Mouse (Mus musculus) liver, embryonic 12.5 days (tissue): Measurements from ENCODE around the gene Batf3. TPM values are rescaled to one million over a fixed set of nuclear protein-coding genes. Genes with fewer than 3 reads are reported as not detected.
"Not testable (repeated sequence)": the region's sequence is repeated elsewhere in the genome, so short reads cannot be mapped to it uniquely, and the experiment has no call there.

Experiments
- ATAC-seq: fragments of 200-750 bp; cut with Nextera tagmentation; 2 replicates; pipeline ENCODE4 v1.8.0; 2017; ENCODE audit warnings: moderate number of reproducible peaks, mild to moderate bottlenecking, moderate library complexity
- H3K27ac ChIP-seq: fragments of 300-500 bp; sonication (generic); 2 replicates; pipeline ENCODE4 v1.5.1; 2016; ENCODE audit warnings: mild to moderate bottlenecking
- H3K27me3 ChIP-seq: fragments of 300-500 bp; sonication (generic); replicated peaks from 2 replicates; pipeline ENCODE4 v1.6.1; 2016; ENCODE audit warnings: mild to moderate bottlenecking, moderate library complexity
- H3K36me3 ChIP-seq: fragments of 300-500 bp; sonication (generic); 2 replicates; pipeline ENCODE4 v1.6.1; 2016; ENCODE audit warnings: mild to moderate bottlenecking, moderate library complexity
- H3K4me1 ChIP-seq: fragments of 300-500 bp; sonication (generic); 2 replicates; pipeline ENCODE4 v1.6.1; 2016
- H3K4me2 ChIP-seq: fragments of 300-500 bp; sonication (generic); 2 replicates; pipeline ENCODE4 v1.6.1; 2016; ENCODE audit warnings: mild to moderate bottlenecking, moderate library complexity
- H3K4me3 ChIP-seq: fragments of 300-500 bp; sonication (generic); 2 replicates; pipeline ENCODE4 v1.5.1; 2016; ENCODE audit warnings: mild to moderate bottlenecking, moderate library complexity
- H3K9ac ChIP-seq: fragments of 300-500 bp; sonication (generic); 2 replicates; pipeline ENCODE4 v1.6.1; 2016; ENCODE audit warnings: mild to moderate bottlenecking, moderate library complexity
- H3K9me3 ChIP-seq: fragments of 300-500 bp; sonication (generic); replicated peaks from 2 replicates; pipeline ENCODE4 v1.6.1; 2016; ENCODE audit warnings: mild to moderate bottlenecking, moderate library complexity
- WGBS: fragments of 180-500 bp; shearing (Covaris S2); methylation state at CpG from one replicate; pipeline ENCODE4 v1.1.7; 2016; ENCODE audit not compliant: insufficient replicate concordance; 5-methylcytosine and 5-hydroxymethylcytosine counted together
- polyA plus RNA-seq: library from polyadenylated mRNA; unstranded; fragments of >200 nt; fragmentation: Nextera tagmentation; extraction: Ambion mirVana; gene quantifications from 2 replicates; pipeline ENCODE4 v1.2.1, GENCODE M21; 2016

The Batf3 gene
- polyA plus RNA-seq, 1 experiment from 2014 or later, result 3.7 TPM

DNA sequence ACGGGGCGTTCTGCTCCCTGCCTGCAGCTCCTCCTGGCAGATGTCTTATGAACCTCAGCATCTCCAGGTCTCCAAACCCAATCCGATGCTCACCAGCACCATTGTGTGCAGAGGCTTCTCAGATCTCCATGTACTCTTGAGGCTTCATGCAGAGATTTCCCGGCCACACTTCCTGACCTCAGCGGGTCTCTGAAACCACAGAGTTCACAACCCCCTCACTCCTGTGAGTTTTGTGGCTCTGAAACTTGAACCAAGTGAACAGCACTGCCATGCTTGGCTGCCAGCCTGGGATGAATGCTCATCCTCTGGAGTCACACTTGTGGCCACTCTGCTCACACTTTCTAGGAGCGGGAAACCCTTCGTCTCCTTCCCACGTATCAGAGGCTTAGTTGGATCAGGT is 43.3 kb downstream of the Batf3 start:
- no peak overlapping the region for H3K9ac ChIP-seq
- 52% methylated on average over 8 of the region's 8 CpGs for WGBS
- H3K36me3 ChIP-seq, result no peaks in the 10 kb centered on the region
- peaks cover 9% of the 10 kb centered on the region for H3K27me3 ChIP-seq
- H3K27ac ChIP-seq, result no peak overlapping the region
- peaks cover 14% of the 10 kb centered on the region for H3K4me1 ChIP-seq
- ATAC-seq, result no peak
- no peaks in the 10 kb centered on the region for H3K9me3 ChIP-seq
- no peak overlapping the region for H3K4me2 ChIP-seq
- no peak overlapping the region for H3K4me3 ChIP-seq

- WGBS, result 64% methylated on average over 5 of the region's 5 CpGs
- not testable (repeated sequence) for H3K4me2 ChIP-seq, H3K27ac ChIP-seq, H3K4me3 ChIP-seq, H3K9ac ChIP-seq, H3K27me3 ChIP-seq, H3K36me3 ChIP-seq, ATAC-seq, H3K9me3 ChIP-seq, H3K4me1 ChIP-seq
Measured at GRCm38 (mm10) chr1:191149489-191149888, 51.8 kb downstream of the Batf3 start.

- Histone ChIP-seq H3K36me3 (no peaks in the 10 kb centered on the region), H3K27ac (0 out of 2 replicates have a peak overlapping the region, but pooled peaks have one; percentile 15), H3K4me1 (no peaks in the 10 kb centered on the region), H3K4me3 (no peak overlapping the region), H3K4me2 (no peak overlapping the region), H3K9ac (no peak overlapping the region), H3K27me3 (0 out of 2 replicates have a peak, but pooled peaks cover 4% of the 10 kb centered on the region), H3K9me3 (peaks cover 2% of the 10 kb centered on the region; the same call in 1 of the 2 replicates)
- no peak for ATAC-seq
- WGBS, result 38% methylated on average over 8 of the region's 8 CpGs
Measured at GRCm38 (mm10) chr1:191150924-191151605, 53.4 kb downstream of the Batf3 start.

DNA sequence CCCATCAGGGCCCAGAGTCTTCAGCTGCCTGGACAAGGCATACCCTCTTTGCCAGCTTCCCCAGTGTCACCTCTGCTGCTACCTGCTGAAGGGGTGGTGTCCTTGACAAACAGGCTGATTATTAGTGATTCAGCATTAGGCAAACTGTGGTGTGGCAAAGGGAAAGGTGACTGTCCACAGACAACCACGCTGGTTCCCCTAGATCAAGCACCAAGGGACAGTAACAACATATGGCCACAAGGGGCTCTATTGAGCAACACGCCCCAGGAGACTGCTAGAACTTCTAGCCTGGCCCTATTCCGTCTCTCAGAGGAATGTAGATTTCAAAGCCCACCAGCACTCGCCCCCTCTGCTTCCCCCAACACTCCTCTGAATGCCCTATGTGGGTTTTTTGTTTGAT is 55.4 kb downstream of the Batf3 start:
- H3K4me3 ChIP-seq, result no peak overlapping the region
- no peaks in the 10 kb centered on the region for H3K4me1 ChIP-seq
- no peaks in the 10 kb centered on the region for H3K36me3 ChIP-seq
- no peak overlapping the region for H3K4me2 ChIP-seq
- no peak overlapping the region for H3K9ac ChIP-seq
- no peak overlapping the region for H3K27ac ChIP-seq
- H3K9me3 ChIP-seq, result peaks cover 12% of the 10 kb centered on the region; the same call in 1 of the 2 replicates
- 0 out of 2 replicates have a peak, but pooled peaks cover 4% of the 10 kb centered on the region for H3K27me3 ChIP-seq
- ATAC-seq, result no peak
- WGBS, result 16% methylated on average over 4 of the region's 4 CpGs

GRCm38 (mm10) chr1:191154314-191154713 is 56.7 kb downstream of the Batf3 start:
- H3K4me2 ChIP-seq, result no peak overlapping the region
- 0 out of 2 replicates have a peak, but pooled peaks cover 4% of the 10 kb centered on the region for H3K27me3 ChIP-seq
- no peaks in the 10 kb centered on the region for H3K36me3 ChIP-seq
- no peak overlapping the region for H3K4me3 ChIP-seq
- H3K4me1 ChIP-seq, result no peaks in the 10 kb centered on the region
- no peak overlapping the region for H3K9ac ChIP-seq
- no peak overlapping the region; the same call in 1 of the 2 replicates for H3K27ac ChIP-seq
- no peak for ATAC-seq
- peaks cover 12% of the 10 kb centered on the region; the same call in 1 of the 2 replicates for H3K9me3 ChIP-seq
- 17% methylated on average over 3 of the region's 3 CpGs for WGBS

Other genes with a start within 250 kb of the Batf3 start
- gene Rps6kc1, start 186.1 kb upstream of the Batf3 start, polyA plus RNA-seq, result 5.5 and 5.7 TPM in 2 replicates
- gene Angel2, start 172.7 kb upstream of the Batf3 start, polyA plus RNA-seq, result 21.4 and 23.6 TPM in 2 replicates
- gene Vash2, start 118.6 kb upstream of the Batf3 start, polyA plus RNA-seq, result 3.9 and 4.0 TPM in 2 replicates
- 7.5 and 7.6 TPM in 2 replicates for gene Flvcr1, start 71.7 kb upstream of the Batf3 start, polyA plus RNA-seq
- gene Spata45, start 61.2 kb upstream of the Batf3 start, polyA plus RNA-seq, result not detected in 2 replicates
- 8.9 and 9.8 TPM in 2 replicates for gene Tatdn3, start 34.9 kb upstream of the Batf3 start, polyA plus RNA-seq
- gene Nsl1, start 34.8 kb upstream of the Batf3 start, polyA plus RNA-seq, result 22.0 and 24.2 TPM in 2 replicates
- not detected in 2 replicates for gene Fam71a, start 67.0 kb downstream of the Batf3 start, polyA plus RNA-seq
- gene Atf3, start 120.2 kb downstream of the Batf3 start, polyA plus RNA-seq, result 2.3 and 2.4 TPM in 2 replicates
- 37.1 and 39.7 TPM in 2 replicates for gene Nenf, start 220.3 kb downstream of the Batf3 start, polyA plus RNA-seq
- gene Tmem206, start 228.1 kb downstream of the Batf3 start, polyA plus RNA-seq, result 9.8 and 10.5 TPM in 2 replicates